Mouse (Mus musculus) R1 (cell line): Measurements from ENCODE around the gene Frmd8.

Source experiments
- DNase-seq: peaks from one replicate; pipeline ENCODE4 v3.0.0-alpha.2; 2018; ENCODE audit warnings: low read depth, low spot score

Frmd8 gene

GRCm38 (mm10) chr19:5838892-5839165 is 36.2 kb downstream of the Frmd8 start:
- no peak for DNase-seq

GRCm38 (mm10) chr19:5838136-5838891 is 36.8 kb downstream of the Frmd8 start:
- DNase-seq = no peak

GRCm38 (mm10) chr19:5837606-5838005 is 37.5 kb downstream of the Frmd8 start:
- DNase-seq = no peak

- DNase-seq = peak; percentile 46
Measured at GRCm38 (mm10) chr19:5836941-5837572, 38.0 kb downstream of the Frmd8 start.

GRCm38 (mm10) chr19:5835922-5836430 is 39.1 kb downstream of the Frmd8 start:
- peak; percentile 43 for DNase-seq

- DNase-seq = no peak
Measured at GRCm38 (mm10) chr19:5835054-5835921, 39.8 kb downstream of the Frmd8 start.

- no peak for DNase-seq
Measured at GRCm38 (mm10) chr19:5834260-5834925, 40.7 kb downstream of the Frmd8 start.

- no peak for DNase-seq
Measured at GRCm38 (mm10) chr19:5833287-5834100, 41.6 kb downstream of the Frmd8 start.

GRCm38 (mm10) chr19:5832326-5832725 is 42.7 kb downstream of the Frmd8 start:
- DNase-seq = no peak

GRCm38 (mm10) chr19:5831958-5832320 is 43.1 kb downstream of the Frmd8 start:
- DNase-seq = no peak

GRCm38 (mm10) chr19:5831224-5831957 is 43.7 kb downstream of the Frmd8 start:
- DNase-seq = no peak

GRCm38 (mm10) chr19:5830776-5831175 is 44.3 kb downstream of the Frmd8 start:
- DNase-seq = no peak

GRCm38 (mm10) chr19:5829958-5830615 is 45.0 kb downstream of the Frmd8 start:
- no peak for DNase-seq

- no peak for DNase-seq
Measured at GRCm38 (mm10) chr19:5828905-5829304, 46.2 kb downstream of the Frmd8 start.

- DNase-seq = no peak
Measured at GRCm38 (mm10) chr19:5828155-5828554, 46.9 kb downstream of the Frmd8 start.

- DNase-seq = no peak
Measured at GRCm38 (mm10) chr19:5827456-5828154, 47.5 kb downstream of the Frmd8 start.

- no peak for DNase-seq
Measured at GRCm38 (mm10) chr19:5827044-5827443, 48.0 kb downstream of the Frmd8 start.

GRCm38 (mm10) chr19:5826731-5827002 is 48.4 kb downstream of the Frmd8 start:
- DNase-seq = no peak
